Mouse (Mus musculus) layer of hippocampus, postnatal 36 days (tissue): Measurements from ENCODE around the gene Fermt2. TPM values are rescaled to one million over a fixed set of nuclear protein-coding genes. Genes with fewer than 3 reads are reported as not detected.
A peak's percentile ranks its signal among the peaks of the same experiment; 100 is the strongest.

ENCODE experiments used
- DNase-seq, 2 experiments: peaks; one replicate each; pipeline ENCODE4 v3.0.0; 2022
- total RNA-seq, 2 experiments: library from RNA; stranded (reverse); gene quantifications; 2 replicates each; pipeline ENCODE4 v1.2.3; 2021

Fermt2 gene
- total RNA-seq, 2 experiments from 2014 or later: 104 to 109 TPM

DNA sequence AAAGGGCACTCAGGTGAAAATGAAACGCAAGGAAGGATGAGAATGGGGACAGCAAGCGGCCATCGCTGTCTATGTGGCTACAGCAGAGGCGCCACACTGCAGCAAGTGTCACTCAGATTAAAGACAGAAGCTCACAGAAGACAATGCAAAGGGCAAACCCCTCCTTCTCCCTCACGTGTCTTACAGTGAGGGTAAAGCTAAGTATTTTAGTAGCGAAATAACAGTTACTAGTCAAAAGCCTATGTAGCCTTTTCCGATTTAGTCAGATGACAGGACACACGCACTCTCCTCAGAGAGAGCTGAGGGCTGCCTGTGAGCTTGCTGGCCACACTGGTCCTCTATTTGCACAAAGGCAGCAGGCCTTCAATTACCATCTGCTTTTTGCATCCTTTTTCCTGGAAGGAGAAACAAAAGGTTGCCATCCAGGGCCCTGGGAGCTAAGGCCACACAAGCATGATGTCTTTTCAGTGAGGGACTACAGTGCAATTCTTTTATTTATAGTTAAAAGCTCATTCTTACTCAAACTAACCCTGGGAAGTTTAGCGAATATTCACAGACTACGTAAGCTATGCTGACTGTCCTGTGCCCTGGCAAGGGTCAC is 66.9 kb downstream of the Fermt2 start:
- no peak for DNase-seq

GRCm38 (mm10) chr14:45462374-45462773 is 67.5 kb downstream of the Fermt2 start:
- peak; percentile 35 to 47 for DNase-seq

DNA sequence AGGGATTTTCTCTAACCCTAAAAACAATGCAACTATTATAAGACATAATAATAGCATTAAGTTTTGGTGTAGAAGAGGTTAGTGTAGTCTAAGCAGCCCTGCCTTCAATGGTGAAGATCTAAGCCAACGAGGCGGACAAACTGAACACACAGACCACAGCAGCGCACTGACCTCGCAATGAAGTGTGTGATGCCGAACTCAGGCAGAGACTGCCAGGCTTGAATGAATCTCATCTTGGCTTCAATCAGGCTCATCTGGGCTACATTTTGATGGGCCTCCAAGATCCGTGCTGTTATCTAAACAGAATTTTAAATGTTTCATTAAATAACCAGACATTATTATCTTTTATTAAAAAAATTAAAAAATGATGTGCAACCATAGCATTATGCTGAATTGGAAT is 68.0 kb downstream of the Fermt2 start:
- no peak for DNase-seq

DNA sequence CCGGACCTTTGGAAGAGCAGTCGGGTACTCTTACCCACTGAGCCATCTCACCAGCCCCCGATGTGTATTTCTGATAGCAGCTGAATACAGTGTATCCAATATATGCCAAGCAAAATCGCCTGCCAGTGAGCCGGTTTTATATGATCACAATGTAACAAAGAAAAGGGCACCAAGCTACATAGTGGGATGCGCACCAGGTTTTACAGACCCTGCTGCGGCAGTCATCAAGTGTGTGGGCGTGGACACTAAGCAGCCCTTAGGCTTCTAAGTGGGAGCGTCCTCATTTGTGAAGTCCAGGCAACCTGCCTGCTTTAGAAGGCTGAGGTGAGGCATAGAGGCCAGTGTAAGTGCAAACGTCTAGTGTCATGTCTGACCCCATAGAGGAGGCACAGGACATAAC is 69.4 kb downstream of the Fermt2 start:
- no peak for DNase-seq

DNA sequence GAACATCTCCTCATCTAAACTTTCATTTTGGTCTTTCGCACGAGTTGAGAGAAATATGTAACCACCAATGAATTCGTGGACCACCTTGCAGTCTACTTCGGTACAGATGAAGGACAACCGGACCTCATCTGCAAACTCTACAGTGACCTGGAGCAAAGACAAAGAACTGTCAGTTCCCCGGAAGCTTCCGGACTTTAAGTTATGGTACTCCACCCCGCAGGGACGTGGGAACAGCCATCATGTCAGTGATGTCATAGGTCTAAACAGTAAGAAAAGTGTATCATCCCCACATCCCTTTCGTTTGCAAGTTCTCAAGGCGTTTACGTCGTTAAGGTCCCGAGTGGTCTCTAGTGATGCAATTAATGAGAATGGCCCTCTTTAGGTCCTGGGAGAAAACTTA is 70.0 kb downstream of the Fermt2 start:
- no peak for DNase-seq

GRCm38 (mm10) chr14:45457003-45457402 is 72.9 kb downstream of the Fermt2 start:
- no peak for DNase-seq

DNA sequence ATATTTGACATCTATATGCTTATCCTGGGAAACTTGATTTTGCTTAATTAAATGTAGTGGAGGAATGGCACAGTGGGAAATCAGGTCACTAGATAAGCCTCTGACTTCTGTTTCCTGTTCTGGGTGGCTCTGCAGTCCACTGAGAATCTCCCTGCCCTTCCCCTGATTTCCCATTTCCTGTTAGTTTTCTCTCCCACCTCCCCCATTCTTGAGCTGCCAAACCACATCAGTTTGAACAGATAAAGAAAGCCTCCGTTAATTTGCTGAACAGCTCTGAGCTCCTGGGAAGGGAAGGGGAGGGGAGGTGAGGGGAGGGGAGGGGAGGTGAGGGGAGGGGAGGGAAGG is 73.4 kb downstream of the Fermt2 start:
- DNase-seq: no peak

DNA sequence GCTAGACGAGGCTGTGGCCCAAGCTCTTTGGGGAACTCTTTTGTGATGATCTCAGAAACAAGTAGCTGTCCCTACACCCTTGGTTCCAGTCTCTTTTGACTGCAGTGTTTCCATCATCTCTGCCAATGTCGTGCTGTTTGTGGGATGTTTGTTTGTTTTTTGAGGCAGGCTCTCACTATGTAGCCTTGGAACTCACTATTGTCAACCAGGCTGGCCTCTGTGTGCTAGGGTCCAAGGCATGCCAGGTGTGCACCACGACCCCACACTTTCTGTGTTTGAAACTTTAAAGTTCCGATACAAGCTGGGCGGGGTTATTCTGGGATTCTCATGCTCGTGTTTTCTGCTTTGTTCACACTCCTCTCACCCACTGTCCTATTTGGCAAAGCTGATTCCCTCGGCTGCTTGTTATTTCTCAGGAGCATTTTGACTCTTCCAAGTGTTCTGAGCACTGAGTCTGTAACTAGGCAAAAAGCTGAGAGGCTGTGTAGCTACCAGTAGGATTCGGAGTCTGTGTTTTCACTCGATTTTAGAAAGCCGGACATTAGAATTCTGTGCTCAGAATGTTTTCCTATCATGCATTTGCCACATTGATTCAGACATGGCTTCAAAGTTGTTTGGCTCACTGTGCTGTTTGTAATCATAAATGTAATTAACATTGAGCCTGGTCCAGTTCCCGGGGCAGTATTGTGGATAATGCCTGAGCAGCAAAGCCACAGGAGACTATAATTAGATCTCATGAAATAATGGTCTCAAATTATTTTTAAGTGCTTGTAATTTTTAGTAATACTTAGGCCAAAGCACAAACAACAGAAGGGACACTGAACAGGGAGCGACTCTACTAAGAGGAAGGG is 74.0 kb downstream of the Fermt2 start:
- DNase-seq: no peak

DNA sequence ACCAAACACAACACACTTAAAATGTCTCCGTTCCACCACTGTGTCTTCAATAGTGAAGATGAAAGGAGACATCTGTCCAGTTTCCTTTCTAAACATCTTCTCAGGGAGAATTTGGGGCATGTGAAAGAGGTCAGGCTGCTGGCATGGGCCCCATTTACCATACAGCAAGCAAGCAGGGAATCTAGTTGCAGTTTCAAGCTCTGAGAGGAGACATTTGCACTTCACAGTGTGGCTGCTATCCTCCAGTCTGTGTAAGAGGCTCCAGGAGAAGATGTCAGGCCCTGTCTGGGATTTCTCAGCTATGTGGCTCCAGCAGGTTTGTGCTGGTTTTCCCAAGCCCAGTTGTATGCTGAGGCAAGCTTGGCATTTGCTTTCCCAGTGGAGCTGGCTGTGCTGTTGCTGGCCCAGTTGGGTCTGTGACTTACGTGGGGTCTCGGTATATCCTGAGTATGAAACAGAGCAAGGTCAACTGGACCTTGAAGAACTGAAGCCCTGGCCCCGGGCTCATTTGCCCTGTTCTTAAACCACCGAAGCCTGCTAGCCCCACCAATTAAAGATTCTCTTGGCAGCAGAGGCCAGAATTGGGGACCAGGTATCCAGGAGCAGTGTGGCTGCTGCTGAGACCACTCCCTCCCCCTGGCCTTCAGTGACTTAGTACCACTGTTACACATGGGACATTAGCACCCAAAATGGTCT is 76.2 kb downstream of the Fermt2 start:
- DNase-seq: no peak

DNA sequence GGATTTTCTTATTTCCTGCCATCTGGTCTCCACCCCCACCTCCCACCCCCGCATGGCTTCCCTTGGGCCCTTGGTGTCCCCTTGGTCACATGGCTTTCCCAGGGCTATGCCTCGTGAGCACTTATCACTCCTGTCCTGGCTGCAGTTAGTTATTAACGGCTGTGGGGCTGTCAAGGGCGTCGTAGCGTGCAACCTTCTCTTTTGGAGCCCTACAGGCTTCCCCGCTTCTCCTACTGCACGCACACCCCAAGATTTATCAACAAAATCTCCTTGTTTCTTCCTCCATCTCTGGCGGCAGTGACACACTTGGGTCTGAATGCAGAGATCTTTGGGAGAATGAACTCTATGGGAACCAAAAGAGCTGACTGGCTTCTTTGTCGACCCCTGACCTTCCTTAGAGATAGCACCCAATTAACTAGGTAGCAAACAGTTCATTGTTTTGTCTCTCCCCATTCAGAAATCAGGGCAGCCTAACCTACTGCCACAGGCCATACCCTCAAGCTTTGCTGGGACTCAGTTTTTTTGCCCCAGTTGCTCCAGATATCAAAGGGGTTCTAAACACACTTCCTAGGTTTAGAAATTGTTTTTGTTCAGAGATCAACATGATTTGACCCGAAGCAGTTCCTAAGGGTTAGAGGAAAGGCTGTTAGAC is 76.9 kb downstream of the Fermt2 start:
- no peak for DNase-seq

DNA sequence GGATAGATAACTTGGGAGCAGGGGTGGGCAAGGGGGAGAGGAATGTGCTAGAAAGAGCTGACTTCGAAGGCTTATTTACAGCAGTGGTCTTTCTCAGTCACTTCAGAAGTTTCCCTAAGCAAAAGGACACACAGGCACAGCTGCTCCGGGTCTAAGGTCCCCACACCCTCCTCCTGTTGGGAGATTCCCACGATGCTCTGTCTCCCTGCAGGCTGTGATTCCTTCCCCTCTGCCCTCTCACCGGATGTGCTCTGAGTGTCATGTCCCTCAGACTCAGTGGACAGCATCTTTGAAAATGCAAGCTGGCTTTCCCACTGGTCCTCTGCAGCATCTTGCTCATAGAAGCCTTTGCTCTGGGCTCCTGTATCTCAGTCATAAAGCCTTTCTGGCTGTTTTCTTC is 77.8 kb downstream of the Fermt2 start:
- no peak for DNase-seq

GRCm38 (mm10) chr14:45451090-45451489 is 78.8 kb downstream of the Fermt2 start:
- DNase-seq: no peak

GRCm38 (mm10) chr14:45446777-45447176 is 83.1 kb downstream of the Fermt2 start:
- no peak for DNase-seq

GRCm38 (mm10) chr14:45445445-45445844 is 84.5 kb downstream of the Fermt2 start:
- no peak for DNase-seq

GRCm38 (mm10) chr14:45444870-45445269 is 85.0 kb downstream of the Fermt2 start:
- DNase-seq: no peak

DNA sequence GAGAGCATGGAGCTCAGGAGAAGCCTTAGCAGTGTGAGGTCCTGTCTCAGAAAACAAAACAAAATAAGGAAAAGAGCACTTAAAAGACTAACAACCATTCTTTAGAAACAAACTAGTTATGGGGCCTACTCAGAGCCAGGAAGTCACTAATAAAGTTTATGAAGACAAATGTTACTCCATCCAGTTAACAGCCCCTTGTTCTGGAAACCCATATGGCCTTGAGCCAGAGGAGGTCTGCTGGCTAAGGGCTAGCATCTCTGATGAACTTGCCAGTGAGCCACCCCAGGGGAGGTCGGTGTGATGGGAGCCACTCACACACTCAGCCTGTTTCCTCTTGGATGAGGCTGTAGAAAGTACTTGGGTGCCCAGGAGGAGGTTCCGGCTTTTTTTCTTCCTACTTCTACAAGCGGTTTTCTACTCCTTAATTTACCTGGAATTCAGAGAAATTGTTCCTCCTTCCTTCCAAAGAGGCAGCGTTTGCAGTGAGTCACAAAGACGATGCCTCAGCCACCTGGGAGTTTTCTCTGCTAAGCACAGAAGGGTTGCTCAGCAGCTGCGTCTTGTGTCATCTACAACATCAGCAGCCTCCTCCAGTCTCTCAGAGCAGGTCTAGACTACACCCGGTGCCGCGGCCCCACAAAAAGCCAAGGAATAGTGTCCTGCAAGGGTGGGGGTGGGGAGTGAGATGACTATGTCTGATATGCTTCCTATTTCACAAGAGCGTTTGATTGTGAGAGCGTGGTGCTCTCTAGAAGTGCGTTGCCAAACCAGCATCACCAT is 86.9 kb downstream of the Fermt2 start:
- no peak for DNase-seq

DNA sequence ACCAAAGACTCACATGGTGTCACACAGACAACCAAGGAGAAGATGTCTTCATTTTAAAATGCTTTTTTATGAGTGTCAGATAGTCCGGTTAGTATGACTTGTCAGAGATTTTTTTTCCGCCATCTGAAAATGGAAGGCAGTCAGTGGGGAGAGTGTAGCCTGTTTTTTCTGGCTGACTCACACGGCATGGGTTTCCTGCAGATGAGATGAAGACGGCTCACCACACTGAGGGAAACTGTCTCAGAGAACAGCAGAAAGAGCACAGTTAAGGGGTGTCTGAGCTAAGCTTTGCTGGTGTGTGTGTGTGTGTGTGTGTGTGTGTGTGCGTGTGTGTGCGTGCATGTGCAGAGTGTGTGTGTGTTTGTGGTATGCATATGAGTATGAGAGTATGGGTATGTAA is 88.6 kb downstream of the Fermt2 start:
- DNase-seq: no peak

- no peak for DNase-seq
Observed at GRCm38 (mm10) chr14:45439387-45439786, 90.5 kb downstream of the Fermt2 start.

DNA sequence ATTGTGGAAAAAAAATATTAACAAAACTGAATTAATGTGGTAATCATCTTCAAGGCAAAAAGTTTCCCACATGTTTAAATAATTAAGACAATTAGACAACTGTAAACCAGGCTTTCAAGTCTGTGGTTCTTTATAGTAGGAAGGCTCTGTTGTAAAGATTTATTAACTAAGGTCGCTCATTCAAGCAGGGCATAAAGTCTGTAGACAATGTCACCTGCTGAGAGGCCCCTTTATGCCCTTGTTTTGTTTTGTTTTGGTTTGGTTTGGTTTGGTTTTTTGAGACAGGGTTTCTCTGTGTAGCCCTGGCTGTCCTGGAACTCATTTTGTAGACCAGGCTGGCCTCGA is 91.0 kb downstream of the Fermt2 start:
- no peak for DNase-seq

DNA sequence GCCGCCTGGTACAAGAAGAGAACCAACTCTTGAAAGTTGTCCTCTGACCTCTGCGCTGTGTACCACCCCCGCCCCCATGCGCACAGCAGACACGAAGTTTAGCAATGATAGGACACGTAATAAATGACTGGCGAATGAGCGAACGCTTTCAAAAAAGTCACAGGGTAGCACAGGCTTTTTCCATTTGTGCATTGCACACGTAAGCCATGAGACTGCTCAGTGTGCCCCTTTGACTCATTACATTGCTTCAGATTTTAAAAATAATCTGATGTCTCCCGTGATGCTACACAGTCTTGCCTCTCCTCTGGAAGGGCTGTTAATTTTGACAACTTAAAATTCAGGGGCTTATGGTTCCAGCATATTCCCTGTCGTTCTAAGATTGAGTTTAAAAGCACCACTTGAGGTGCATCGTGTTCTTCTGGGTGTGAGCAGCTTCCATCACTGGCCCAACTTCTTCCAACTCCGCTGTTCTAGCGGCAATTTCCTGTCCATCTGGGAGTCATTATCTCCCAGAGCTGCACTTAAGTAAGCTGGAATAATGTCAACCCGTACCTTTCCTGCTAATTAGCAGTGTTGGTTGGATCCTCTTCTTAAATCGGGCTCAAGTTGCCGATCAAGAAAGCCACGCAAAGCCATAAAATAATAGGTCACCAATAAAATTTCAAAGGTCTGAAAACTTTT is 91.5 kb downstream of the Fermt2 start:
- DNase-seq: no peak

DNA sequence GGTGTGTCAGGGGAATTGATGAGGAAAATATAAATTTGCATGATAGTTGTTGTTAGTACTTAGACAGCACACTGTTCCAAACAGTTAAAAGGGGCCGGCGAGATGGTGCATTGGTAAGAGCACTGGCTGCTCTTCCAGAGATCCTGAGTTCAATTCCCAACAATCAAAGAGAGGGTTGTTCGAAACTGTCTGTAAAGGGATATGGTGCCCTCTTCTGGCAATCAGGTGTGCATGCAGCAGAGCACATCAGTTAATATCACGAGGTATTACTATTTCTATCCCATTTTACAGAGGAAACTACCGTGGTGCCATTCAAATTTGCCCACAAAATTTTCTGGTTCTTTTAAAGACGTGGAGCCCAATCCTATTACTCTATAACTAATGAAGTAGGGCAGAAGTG is 95.7 kb downstream of the Fermt2 start:
- DNase-seq: no peak

DNA sequence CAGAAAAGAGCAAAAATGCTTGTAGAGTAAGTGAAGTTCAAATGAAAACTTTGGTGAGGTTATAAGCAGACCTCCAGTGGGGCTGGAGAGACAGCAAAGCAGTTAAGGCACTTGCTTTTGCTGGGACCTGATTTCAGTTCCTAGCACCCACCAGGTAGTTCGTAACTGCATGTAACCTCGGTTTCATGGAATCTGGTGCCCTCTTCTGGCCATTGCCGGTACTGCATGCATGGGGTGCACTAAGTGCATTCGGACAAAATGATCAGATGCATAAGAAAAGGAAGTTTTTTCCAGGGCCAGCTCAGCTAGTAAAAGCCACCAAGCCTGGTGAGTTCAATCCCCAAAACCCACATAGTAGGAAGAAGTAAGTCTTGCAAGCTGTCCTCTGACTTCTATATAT is 97.9 kb downstream of the Fermt2 start:
- no peak for DNase-seq
